Mouse (Mus musculus) liver, adult (tissue): ENCODE measurements around the gene Parp8.

Experiments
- GATA4 ChIP-seq: IDR thresholded peaks from 2 replicates; pipeline ENCODE4 v1.6.1; 2014; ENCODE audit warnings: mild to moderate bottlenecking, low read length; ENCODE audit not compliant: insufficient replicate concordance

Parp8 gene

DNA sequence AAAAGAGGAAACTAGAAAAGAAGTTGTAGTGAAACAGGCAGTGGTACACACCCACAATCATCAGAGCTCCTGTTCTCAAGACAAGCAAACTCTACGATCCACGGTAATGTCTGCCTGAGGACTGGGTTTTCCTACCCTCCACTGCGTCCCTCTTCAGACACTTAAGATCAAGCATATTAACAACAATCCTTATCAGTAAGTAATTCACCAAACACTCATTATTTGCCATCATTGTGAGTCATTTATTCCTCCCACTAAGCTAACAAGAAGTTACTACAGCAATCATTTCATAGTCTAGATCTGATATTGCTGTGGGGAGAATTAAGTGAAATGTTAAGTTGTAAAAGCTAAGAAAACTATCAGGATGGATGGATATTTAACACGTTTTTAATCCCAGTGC, 35.0 kb downstream of the Parp8 start:
- no peak for TF ChIP-seq GATA4

DNA sequence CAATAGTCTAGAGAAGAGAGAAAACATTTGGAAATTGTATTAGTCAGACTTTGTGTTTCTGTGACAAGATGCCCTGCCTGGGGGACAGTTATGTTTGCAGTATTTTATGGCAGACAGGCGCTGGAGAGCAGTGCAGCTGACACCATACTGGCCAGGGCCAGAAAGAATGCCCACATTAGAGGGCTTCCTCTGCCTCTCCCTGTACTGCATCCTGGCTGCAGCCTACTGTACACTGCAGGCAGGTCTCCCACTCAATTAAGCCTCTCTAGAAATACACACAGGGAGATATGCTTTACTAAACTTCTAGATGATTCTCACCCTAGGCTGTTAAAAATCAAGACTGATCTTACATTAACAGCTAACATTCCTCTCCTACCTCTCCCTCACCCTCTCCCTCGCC, 36.6 kb downstream of the Parp8 start:
- no peak for TF ChIP-seq GATA4

DNA sequence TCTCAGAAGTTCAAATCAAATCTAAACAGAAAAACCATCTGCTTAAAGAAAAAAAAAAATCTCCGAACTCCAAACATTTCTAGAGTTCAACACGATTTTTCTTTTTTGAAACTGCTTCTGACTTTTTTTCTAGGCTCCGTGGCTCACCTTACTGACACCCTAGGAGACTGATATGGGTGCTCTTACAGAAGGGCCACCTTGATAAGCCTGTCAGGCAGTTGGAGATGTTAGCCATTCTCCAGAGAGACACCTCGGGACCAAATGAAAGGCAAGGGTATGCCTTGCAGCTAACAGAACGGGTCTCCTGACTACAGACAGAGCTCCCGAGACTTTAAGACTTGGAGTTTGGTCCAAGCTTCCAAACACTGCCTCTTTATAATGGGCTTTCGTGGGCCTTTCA, 37.1 kb downstream of the Parp8 start:
- TF ChIP-seq GATA4: no peak

DNA sequence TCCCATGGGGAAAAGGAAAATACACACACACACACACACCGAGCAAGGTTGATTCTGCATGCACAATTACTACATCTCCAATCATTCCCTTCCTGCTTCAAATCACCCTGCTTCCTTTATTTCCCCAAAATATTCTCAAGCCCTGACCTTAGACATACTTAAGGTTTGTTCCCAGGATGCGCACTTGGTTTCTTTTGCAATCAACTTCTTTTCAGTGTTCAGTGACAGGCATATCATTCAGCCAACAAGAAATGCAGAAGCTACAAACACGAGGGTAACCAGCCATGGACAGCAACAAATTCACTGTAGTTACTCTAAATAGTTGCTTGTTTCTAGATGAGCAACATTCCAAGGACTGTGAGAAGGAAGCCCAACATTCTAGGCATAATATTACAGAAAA, 38.1 kb downstream of the Parp8 start:
- TF ChIP-seq GATA4: no peak

DNA sequence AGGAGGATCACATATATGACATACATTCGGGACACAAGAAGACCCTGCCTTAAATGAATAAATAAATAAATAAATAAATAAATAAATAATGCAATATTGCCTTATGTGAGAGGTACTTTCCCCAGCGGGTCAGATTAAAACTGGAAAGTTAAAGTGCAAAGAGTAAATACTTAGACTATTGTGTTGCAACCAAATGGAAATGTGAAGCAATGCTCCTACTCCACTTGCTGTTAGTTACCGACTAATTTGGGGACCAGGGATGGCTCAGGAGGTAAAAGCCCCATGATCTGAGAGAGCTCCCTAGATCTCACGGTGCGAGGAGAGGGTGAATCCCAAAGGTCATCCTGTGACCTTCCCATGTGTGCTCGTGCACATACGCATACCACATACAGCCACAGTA, 38.7 kb downstream of the Parp8 start:
- TF ChIP-seq GATA4: no peak

DNA sequence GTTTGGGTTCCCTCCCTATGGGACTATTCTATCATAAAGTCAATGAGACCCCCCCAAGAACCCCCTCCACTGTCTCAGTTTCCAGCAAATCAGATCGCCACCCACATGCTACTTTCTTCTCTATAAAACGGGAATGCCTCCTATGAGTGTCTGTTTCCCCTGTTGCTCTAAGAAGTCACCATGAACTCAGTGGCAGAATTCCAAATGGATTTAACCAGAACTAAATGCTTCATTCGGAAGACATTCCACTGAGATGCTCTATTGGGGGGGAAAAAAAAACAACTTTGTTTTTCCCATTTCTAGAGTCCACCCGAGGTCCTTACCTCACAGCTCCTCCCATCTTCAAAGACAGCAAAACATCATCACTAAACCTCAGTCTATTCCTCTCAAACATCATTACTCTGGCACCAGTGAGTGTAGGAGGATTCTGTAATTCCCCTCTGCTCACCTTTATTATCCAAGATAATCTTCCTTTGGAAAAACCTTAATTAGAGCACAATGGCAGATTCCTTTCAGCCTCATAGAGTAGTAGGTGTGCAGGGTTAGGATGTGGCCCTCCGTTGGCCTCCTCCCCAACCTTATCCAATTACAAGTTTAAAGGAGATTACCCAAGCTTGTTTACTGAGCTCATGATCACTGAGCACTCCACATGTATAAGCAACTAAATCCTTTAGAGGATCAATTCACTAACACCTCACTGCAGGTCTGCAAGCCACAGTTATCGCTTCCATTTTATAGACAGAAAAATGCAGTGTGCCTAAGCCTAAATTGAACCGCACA, 51.1 kb downstream of the Parp8 start:
- TF ChIP-seq GATA4: no peak

DNA sequence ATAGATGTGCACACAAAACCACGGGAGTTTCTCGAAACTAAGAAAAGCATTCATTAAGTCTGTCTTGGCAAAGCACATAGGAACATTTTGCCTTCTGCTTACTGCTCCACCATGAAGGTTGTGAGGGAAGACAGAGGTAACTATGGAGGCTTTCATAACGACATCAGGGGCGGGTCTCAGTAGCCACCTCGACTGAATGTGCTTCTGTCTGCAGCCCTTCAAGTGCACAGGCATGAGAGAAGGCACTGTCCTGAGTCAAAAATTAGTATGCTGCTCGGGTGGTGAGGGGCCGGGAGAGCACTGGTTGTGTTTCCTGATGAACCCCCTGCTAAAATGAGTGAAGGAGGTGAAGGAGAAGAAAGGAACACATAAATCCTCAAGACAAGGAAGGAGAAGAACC, 51.8 kb downstream of the Parp8 start:
- TF ChIP-seq GATA4: no peak

DNA sequence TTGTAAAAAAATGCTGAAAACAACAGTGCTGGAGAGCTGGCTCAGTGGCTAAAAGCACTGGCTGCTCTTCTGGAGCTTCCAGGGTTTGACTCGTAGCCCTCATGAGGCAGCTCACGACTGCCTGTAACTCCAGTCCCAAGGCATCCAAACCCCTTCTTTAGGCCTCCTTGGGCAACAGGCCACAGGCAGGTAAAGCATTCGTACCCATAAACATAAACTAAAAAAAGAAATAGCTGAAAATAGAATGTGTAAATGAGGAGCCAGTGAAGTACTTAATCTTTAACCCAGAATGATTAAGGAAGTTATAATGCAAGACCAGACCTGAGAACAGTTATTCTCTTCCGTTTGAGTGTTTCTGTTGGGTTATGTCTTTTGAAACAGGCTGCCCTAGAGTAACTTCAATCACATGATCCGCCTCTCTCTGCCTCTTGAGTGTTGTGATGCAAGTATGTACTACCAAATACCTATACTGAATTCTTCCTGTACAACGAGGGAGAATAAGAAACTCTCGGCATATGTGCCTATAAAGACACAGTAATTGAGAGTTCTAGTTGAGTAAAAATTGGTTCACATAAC, 53.2 kb downstream of the Parp8 start:
- no peak for TF ChIP-seq GATA4

DNA sequence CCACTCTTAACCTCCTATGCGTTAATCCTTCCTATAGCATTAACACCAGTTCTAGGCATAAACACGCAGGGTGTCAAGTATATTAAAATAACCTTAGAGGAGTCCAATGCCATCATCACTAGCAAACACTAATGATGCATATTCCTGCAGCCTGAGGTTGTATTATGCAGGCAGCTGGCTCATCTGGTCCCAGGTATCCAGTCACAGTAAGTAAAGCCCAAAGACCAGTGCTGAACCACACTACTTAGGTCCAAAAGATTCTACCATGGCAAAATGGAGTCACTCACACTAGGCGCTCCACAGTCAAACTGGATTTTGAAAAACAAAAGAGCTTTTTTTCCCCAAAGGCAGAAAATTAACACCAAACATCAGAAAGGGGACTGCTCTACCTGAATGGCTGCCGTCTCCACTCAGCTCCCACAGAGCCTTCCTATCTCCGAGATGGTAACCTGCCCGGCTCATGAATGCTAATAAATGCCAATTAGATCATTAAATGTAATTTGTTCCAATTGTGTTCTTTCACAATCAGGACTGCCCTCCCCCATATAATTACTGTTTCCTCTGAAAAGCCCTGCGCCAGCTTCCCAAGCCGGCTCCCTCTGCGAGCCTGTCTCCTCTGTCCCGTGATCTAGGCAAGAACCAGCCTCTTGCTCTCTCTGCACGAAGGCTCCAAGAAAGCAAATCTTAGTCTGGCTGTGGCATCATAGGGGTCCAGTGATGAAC, 54.5 kb downstream of the Parp8 start:
- TF ChIP-seq GATA4: no peak

DNA sequence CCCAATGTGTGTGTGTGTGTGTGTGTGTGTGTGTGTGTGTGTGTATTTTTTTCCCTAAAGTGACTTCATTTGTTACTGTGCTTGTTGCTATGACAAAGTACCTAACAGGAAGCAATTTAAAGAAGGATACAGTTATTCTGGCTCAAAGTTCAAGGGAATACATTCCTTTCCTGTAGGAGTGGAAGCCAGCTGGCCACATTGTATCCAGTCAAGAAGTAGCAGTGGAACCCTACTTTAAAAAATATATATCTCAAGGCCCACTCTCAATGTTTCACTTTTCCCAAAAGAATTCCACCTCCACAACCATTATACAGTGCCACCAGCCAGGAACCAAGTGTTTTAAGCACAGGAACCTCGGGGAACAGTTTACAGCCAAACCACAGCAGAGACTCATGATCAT, 55.7 kb downstream of the Parp8 start:
- no peak for TF ChIP-seq GATA4

DNA sequence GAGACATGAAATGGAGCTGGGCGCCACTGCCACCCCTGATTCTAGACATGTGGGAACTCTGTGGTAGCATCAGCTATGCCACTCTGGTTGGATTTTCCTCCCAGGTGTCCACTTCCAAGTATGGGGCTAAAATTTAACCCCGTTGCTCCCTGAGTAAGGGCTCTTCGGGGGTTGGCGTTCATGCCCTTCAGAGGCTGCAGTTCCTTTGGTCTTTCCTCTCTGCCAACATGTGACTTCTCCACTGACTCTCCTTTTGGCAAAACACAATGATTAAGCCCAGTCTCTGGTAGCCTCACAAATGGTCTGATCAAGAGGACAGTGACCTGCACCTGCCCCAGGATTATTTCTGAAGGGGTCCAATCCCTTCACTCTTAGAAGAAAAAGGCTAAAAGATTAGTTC, 56.4 kb downstream of the Parp8 start:
- TF ChIP-seq GATA4: no peak

DNA sequence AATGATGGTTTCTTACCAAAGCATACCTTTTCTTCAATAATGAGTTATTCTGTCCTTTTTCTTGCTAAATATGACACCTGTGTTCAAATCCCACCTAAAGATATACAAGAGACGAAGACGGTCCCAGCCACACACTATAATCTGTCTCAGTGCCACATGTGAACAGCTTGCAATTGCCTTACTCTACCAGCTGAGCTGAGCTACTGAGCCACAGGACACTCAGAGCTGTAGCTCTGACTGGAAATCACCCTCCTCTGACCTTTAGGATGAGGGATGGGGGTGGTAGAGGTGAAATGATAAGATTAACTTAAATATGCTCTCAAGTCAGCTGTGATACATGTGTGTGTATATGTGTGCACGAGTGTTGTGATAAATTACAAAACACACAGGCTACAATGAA, 57.9 kb downstream of the Parp8 start:
- TF ChIP-seq GATA4: no peak

DNA sequence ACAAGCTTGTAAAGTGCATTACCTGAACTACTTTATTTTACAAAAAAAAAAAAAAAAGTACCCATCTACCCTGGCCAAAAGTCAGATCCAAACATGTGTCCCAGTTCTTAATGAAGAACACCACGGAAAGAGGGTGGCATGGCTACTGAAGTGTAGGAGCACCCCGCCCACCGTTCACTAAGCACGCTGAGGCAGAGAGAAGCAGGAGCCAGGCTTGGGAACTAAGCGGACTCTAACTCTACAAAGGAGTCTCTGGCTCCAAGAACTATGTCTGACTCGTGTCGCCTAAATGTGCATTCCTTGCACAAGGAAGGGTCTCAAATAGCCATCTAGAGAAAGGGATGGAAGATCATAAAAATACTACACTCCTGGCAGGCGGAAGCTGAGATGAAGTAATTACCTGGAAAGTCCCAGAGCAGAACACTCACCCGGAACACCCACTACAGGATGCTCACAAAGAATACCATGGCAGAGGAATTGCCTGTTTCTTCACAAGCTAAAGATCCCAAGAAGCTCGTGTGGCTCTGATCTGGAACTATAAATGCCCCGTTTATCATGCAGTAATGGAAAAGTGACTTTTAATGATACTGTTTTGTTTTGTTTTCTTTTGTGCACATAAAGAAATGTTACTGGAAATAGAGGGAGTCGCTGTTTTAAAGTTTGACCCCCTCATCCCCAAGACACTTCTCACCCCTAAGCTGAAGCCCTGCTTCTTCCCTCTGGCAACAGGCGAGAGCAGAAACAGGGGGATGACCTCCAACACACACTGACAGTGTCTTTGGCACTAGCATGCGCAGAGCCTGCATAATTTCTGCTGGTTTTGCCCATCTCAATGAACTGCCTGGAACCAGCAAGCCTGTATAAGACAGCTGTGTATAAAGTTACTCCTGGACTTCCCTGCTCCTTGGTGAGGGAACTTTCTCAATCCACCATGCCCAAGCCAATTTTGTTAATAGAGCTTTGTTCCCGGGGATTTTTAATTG, 62.6 kb downstream of the Parp8 start:
- no peak for TF ChIP-seq GATA4

DNA sequence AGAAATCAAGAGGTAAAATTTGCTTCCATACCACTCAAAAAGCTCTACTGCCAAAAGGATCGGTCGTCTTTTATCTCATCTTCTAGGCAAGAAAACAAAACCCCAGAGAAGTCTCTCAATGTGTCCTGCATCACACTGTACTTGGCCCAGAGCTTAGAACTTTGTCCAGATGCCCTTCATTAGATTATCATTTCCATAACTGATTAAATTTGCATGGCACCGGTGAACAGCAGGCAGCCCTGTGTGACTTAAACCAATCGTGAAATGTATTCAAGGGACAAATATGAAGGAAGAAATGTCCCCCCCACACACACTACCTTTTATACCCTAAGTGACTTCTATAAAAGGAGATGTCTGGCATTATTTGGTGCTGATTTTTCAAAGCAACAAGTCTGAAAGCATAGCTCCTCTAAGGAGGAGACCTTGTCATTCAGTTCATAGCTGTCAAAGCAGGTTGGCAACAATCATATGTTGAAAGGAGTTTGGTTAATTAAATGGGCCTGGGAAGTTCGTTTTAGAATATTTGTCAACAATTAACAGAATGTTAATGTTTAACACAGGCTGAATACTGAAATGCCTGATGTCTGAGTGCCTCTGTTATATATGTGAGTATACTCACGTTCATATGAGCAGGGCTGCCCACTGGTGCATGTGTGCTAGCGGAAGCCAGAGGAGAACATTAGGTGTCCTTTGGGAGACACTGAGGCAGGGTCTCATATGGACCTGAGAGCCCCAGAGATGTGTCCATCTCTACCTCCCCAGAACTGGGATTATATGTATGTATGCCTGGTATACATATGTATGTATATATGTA, 66.4 kb downstream of the Parp8 start:
- no peak for TF ChIP-seq GATA4

DNA sequence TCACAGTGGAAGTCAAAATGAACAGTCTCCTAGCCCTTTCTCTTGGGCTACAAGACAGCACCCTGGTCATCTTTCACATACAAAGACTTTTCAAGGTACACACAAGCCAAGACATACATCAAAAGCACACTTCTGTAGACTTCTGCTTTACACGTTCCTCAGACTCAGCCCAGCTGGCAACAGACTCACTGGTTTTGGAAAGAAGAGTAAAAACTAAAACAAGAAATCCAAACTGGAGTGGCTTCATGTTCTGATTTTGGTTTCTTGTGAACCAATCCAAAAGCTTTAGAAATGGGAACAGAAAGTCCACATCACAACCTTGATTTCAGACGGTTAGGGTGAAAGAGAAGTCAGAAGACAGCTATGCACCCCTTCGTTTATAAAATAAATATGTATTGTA, 67.8 kb downstream of the Parp8 start:
- no peak for TF ChIP-seq GATA4

DNA sequence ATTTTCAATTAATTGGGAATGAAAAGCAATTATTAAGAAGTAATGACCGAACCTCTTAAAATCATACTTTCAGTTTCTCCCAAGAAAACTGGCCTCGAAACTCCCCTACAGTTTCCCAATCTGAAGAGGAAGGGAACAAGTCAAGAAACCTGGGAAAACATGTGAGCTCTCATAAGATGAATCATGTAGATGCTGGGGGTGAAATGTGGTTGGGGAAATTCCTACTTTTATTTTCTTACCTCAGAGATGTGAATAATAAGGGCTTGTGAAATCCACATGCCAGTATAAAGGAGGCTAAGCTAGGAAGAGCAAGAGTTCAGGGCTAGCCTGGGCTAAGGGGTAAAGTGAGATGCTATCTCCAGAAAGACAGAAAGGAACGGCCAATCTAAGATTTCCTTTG, 74.0 kb downstream of the Parp8 start:
- no peak for TF ChIP-seq GATA4
